Mouse (Mus musculus) heart, adult 2 months (tissue): ENCODE measurements around the gene Nfatc2.

Experiments used
- CTCF ChIP-seq: fragments of 200-600 bp; IDR thresholded peaks from 2 replicates; pipeline ENCODE4 v1.8.1; 2022; ENCODE audit warnings: antibody characterized with exemption, mild to moderate bottlenecking, moderate library complexity
- EP300 ChIP-seq: fragments of 200-500 bp; IDR thresholded peaks from 2 replicates; pipeline ENCODE4 v1.6.1; 2011; ENCODE audit warnings: low read depth, low read length, control low read depth; ENCODE audit not compliant: insufficient read depth
- POLR2A ChIP-seq: fragments of 200-500 bp; IDR thresholded peaks from 2 replicates; pipeline ENCODE4 v1.6.1; 2011; ENCODE audit warnings: mild to moderate bottlenecking, low read depth, low read length, control low read depth; ENCODE audit not compliant: insufficient read depth

DNA sequence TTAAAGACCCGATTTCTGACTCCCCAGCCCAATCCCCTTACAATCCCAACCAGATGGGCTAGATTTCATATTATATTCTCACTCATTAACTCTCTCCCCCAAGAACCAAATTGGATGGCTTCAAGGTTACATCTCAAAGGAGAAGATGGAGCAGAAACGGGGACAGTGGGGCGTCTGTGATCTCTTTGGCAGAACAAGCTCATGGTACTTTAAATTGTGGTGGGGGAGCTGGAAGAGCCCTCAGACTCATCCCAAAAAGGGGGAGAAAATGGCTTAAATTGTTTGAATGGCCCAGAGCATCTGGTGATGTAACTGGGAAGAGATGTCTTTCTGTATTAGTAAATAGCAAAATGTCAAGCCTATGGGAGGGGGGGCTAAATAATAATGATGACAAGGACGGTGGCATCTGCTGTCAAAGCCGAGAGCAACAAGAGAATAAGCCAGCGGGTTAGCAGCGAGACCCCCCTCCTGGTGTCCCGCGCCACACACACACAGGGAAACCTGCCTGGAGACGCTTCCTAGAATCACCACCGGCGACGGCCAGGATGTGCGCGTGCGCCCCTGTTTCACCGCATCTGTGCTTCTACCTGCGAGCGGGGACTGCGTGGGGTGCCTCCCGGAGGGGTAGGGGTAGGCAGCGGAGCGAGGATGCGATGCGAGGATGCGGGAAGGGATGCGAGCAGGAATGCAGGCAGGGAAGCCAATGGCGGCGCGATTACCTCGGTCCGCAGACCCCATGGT, 537 bp downstream of the Nfatc2 start:
- TF ChIP-seq POLR2A (no peak), CTCF (no peak), EP300 (no peak)
